Mouse (Mus musculus) heart, embryonic 10.5 days (tissue): ENCODE results near the gene Gm45713. TPM values are rescaled to one million over a fixed set of nuclear protein-coding genes. Genes with fewer than 3 reads are reported as not detected.
"Not testable (repeated sequence)": the region's sequence is repeated elsewhere in the genome, so short reads cannot be mapped to it uniquely, and the experiment has no call there.

ENCODE experiments used
- DNase-seq: peaks from one replicate; pipeline ENCODE4 v3.0.0-alpha.2; 2017; ENCODE audit warnings: low spot score
- H3K27ac ChIP-seq: fragments of 300-500 bp; sonication (generic); 2 replicates; pipeline ENCODE4 v1.5.1; 2016; ENCODE audit warnings: mild to moderate bottlenecking
- H3K27me3 ChIP-seq: fragments of 300-500 bp; sonication (generic); 2 replicates; pipeline ENCODE4 v1.6.1; 2016; ENCODE audit warnings: mild to moderate bottlenecking; ENCODE audit not compliant: poor library complexity, insufficient read depth, severe bottlenecking
- H3K36me3 ChIP-seq: fragments of 300-500 bp; sonication (generic); 2 replicates; pipeline ENCODE4 v1.6.1; 2016; ENCODE audit warnings: mild to moderate bottlenecking, moderate library complexity
- H3K4me1 ChIP-seq: fragments of 300-500 bp; sonication (generic); 2 replicates; pipeline ENCODE4 v1.6.1; 2016; ENCODE audit warnings: mild to moderate bottlenecking
- H3K4me3 ChIP-seq: fragments of 300-500 bp; sonication (generic); 2 replicates; pipeline ENCODE4 v1.5.1; 2016; ENCODE audit warnings: mild to moderate bottlenecking, moderate library complexity
- H3K9me3 ChIP-seq: fragments of 300-500 bp; sonication (generic); 2 replicates; pipeline ENCODE4 v1.6.1; 2016; ENCODE audit warnings: mild to moderate bottlenecking, moderate library complexity
- WGBS: fragments of 180-500 bp; shearing (Covaris S2); methylation state at CpG from one replicate; pipeline ENCODE4 v1.1.7; 2016; 5-methylcytosine and 5-hydroxymethylcytosine counted together
- polyA plus RNA-seq: library from polyadenylated mRNA; unstranded; fragments of >200 nt; fragmentation: Nextera tagmentation; extraction: Ambion mirVana; gene quantifications from 2 replicates; pipeline ENCODE4 v1.2.1, GENCODE M21; 2016

Gene Gm45713
- 0.36 and 0.58 TPM in 2 replicates for polyA plus RNA-seq

DNA sequence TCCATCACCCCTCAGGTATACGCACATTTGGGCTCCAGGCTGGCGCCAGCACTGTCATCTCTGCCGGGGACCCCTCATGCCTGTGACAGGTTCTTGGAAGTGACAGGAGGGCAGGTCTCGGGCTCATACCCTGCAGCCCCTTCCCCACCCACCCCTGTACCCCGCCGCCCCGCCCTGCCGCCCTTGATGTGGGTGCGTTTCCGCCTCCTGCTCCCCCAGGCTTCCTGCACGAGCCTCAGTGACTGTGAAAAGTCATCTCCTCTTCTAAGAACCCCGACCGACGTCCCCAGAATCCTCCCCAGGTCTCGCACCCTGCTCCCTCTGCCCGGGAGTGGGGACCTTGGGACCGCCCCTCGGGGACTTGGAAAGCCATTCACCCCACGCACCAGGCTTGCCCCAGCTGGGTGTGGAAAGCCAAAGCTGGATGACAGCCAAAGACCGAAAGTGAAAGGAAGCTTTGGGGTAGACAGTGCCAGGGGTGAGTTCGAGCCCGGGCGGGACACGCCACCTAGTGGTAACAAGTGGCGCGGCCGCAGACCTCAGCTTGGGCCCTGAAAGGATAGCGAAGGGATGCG lies at the start of gene Gm45713, which contains the start of gene Flt3l:
Gene Gm45713 (minus strand): TSS at position 239 of the 575 bp plus-strand sequence.
Gene Flt3l (minus strand): TSS at position 440 of the 575 bp plus-strand sequence.
- peaks cover 39% of the 10 kb centered on the region for H3K4me1 ChIP-seq
- H3K9me3 ChIP-seq: no peaks in the 10 kb centered on the region
- H3K27me3 ChIP-seq: peaks cover 30% of the 10 kb centered on the region
- peak; percentile 94 for DNase-seq
- 4% methylated on average over 29 of the region's 29 CpGs for WGBS
- H3K4me3 ChIP-seq: peak within 1 kb of the TSS; percentile 78
- peak within 1 kb of the TSS; percentile 87 for H3K27ac ChIP-seq
- H3K36me3 ChIP-seq: no peaks in the 10 kb centered on the region

DNA sequence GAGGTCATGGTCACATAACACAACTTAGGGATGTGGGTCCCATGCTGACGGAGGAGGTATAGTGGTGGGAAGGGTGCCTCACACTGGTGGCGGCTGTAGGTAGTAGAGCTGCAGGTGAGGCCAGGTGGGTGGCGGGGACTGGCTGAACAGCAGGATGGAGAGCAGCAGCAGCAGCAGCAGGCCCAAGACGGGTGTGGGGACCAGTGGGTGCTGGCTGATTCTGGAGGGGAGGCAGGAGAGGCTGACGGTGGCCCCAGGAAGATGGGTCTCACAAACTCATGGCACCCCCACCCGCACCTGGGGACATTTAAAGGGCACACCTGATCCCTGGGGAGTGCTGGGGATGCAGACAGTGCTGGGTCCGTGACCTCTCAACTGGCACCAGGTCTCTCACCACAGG lies 47.6 kb upstream of the Gm45713 start:
- WGBS: 64% methylated on average over 7 of the region's 7 CpGs
- no peaks in the 10 kb centered on the region for H3K36me3 ChIP-seq
- peaks cover 99% of the 10 kb centered on the region for H3K27me3 ChIP-seq
- H3K27ac ChIP-seq: no peak overlapping the region
- H3K4me1 ChIP-seq: peaks cover 26% of the 10 kb centered on the region
- no peaks in the 10 kb centered on the region for H3K9me3 ChIP-seq
- H3K4me3 ChIP-seq: no peak overlapping the region
- no peak for DNase-seq

DNA sequence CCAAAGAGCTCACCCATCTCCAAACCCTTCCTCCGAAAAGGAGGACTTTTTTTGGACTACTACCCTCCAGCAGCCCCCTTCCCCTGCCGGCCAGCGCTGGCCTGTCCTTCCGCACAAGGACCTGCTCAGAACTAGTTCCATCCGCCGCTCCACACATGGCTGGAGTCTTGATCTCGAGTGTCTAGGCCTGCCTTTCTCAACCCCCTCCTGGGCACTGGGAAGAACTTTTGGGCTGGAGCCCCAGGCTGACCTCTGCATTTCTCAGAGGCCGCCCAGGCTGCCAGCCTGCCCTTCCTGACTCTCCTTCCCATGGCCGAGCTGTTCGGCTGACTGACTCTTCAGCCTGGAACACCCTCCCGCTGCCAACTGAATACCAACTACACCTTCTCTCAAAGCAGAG lies 46.6 kb upstream of the Gm45713 start:
- no peaks in the 10 kb centered on the region for H3K9me3 ChIP-seq
- peaks cover 99% of the 10 kb centered on the region for H3K27me3 ChIP-seq
- H3K36me3 ChIP-seq: no peaks in the 10 kb centered on the region
- H3K4me3 ChIP-seq: peak overlapping the region; percentile 49
- 21% methylated on average over 11 of the region's 11 CpGs for WGBS
- no peak for DNase-seq
- H3K4me1 ChIP-seq: peaks cover 26% of the 10 kb centered on the region
- no peak overlapping the region for H3K27ac ChIP-seq

GRCm38 (mm10) chr7:45182199-45182601 lies 46.2 kb upstream of the Gm45713 start:
- DNase-seq: peak; percentile 95
- WGBS: under 1% methylated on average over 34 of the region's 34 CpGs
- Histone ChIP-seq H3K27ac (no peak overlapping the region), H3K9me3 (no peaks in the 10 kb centered on the region), H3K4me3 (peak overlapping the region; percentile 49), H3K27me3 (peaks cover 100% of the 10 kb centered on the region), H3K36me3 (no peaks in the 10 kb centered on the region), H3K4me1 (peaks cover 26% of the 10 kb centered on the region)

DNA sequence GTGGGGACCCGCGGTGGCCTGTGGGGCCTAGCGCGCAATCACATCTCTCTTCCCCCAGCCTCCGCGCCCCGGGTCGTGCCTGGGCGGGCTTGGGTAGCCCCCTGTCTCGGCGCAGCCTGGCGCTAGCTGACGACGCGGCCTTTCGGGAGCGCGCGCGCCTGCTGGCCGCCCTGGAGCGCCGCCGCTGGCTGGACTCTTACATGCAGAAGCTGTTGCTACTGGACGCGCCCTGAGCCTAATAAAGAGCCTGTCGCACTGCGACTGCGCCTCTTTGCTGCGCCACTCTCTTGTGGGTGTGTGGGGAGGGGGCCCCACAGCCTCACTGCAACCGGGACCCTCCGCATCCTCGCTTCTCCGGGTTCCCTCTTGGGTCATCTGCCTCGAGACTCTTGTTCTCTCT lies 45.5 kb upstream of the Gm45713 start:
- H3K27me3 ChIP-seq: peaks cover 100% of the 10 kb centered on the region
- no peak for DNase-seq
- peak overlapping the region; percentile 49 for H3K4me3 ChIP-seq
- H3K4me1 ChIP-seq: peaks cover 28% of the 10 kb centered on the region
- H3K36me3 ChIP-seq: no peaks in the 10 kb centered on the region
- H3K9me3 ChIP-seq: no peaks in the 10 kb centered on the region
- no peak overlapping the region for H3K27ac ChIP-seq
- 6% methylated on average over 30 of the region's 35 CpGs for WGBS

DNA sequence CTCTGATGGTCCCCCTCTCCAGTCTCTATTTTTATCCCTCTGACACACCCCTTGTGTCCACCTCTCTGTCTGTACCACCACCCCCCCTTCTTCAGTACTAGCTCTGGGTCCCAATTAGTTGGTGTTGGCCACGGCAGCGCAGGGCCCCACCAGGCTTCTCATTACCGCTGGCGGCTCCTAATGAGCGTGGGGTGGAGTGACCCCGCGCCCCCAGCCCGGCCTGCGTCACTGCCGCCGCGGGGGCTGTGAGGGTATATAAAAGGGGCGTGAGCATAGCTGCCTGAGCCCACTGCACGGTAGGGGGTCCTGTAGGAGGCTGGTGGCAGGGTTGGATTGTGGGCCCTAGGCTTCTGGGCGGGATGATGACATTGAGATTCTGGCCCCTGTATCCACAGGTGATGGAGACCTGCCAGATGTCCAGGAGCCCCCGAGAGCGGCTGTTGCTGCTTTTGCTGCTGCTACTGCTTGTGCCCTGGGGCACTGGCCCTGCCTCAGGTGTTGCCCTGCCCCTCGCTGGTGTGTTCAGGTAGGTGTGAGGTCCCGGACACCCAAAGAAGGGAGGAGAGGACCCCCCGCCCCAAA lies 45.0 kb upstream of the Gm45713 start, which contains the start of gene Pth2:
Gene Pth2 (plus strand): TSS at position 100 of the 582 bp plus-strand sequence.
- Histone ChIP-seq H3K27me3 (peaks cover 100% of the 10 kb centered on the region), H3K9me3 (no peaks in the 10 kb centered on the region), H3K36me3 (no peaks in the 10 kb centered on the region), H3K4me3 (peak within 1 kb of the TSS; percentile 49), H3K27ac (no peak within 1 kb of the TSS), H3K4me1 (peaks cover 33% of the 10 kb centered on the region)
- WGBS: 22% methylated on average over 20 of the region's 20 CpGs
- DNase-seq: no peak

GRCm38 (mm10) chr7:45179469-45179868 lies 43.4 kb upstream of the Gm45713 start, which contains the start of gene Gfy:
Gene Gfy, minus strand, starts transcription at chr7:45179569.
- H3K36me3 ChIP-seq: no peaks in the 10 kb centered on the region
- H3K27ac ChIP-seq: no peak within 1 kb of the TSS
- WGBS: 34% methylated on average over 7 of the region's 7 CpGs
- H3K4me1 ChIP-seq: peaks cover 41% of the 10 kb centered on the region
- no peak for DNase-seq
- no peaks in the 10 kb centered on the region for H3K9me3 ChIP-seq
- H3K4me3 ChIP-seq: no peak within 1 kb of the TSS
- H3K27me3 ChIP-seq: peaks cover 100% of the 10 kb centered on the region

DNA sequence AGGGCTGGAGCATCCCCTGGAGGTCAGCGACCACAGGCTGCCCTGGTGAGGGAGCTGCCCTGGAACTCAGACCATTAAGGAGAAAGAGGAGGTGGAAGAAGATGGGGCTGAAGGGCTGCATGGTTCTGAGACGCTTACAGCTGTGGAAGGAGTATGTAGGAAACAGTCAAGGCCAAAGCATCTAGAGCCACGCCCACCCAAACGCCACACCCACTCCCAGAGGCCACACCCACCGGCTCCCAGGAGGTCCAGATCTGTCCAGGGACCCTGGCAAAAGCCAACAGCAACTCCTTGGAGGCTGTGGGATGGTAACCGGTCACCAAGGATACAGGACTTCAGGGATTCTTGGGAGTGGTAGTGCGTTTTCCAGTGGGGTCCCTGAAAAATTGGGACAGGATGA lies 42.5 kb upstream of the Gm45713 start:
- DNase-seq: no peak
- Histone ChIP-seq H3K4me1 (peaks cover 41% of the 10 kb centered on the region), H3K27ac (no peak overlapping the region), H3K9me3 (no peaks in the 10 kb centered on the region), H3K36me3 (no peaks in the 10 kb centered on the region), H3K4me3 (no peak overlapping the region), H3K27me3 (peaks cover 98% of the 10 kb centered on the region)
- WGBS: 18% methylated on average over 7 of the region's 7 CpGs

GRCm38 (mm10) chr7:45176356-45176755 lies 40.3 kb upstream of the Gm45713 start:
- peaks cover 25% of the 10 kb centered on the region for H3K4me1 ChIP-seq
- H3K4me3 ChIP-seq: peak overlapping the region; percentile 40
- H3K9me3 ChIP-seq: no peaks in the 10 kb centered on the region; the same call in 1 of the 2 replicates
- H3K36me3 ChIP-seq: no peaks in the 10 kb centered on the region
- H3K27ac ChIP-seq: no peak overlapping the region
- H3K27me3 ChIP-seq: peaks cover 98% of the 10 kb centered on the region
- WGBS: 5% methylated on average over 31 of the region's 31 CpGs
- no peak for DNase-seq

DNA sequence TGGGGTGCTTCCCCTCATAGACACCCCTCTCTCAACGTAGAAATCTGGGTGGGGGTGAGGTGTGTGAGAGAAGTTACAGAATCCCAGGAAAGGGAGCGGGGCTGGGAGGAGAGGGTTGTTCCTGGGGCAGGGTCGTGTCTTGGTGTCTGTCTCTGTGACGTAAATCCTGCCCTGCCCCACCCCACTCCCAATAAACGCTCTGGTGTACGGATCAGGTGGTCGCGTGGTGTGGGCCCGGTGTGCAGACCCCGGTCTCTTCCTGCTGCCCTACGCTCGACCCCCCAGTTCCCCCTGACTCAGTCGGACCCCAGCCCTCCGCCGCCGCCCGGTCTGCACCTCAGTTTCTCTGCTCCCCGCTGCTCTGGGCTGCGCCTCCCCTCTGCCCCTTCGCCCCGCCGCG lies 39.9 kb upstream of the Gm45713 start:
- Histone ChIP-seq H3K27me3 (peaks cover 98% of the 10 kb centered on the region), H3K36me3 (no peaks in the 10 kb centered on the region), H3K4me3 (peak overlapping the region; percentile 40), H3K9me3 (peaks cover 4% of the 10 kb centered on the region; the same call in 1 of the 2 replicates), H3K4me1 (peaks cover 20% of the 10 kb centered on the region), H3K27ac (no peak overlapping the region)
- WGBS: 2% methylated on average over 23 of the region's 23 CpGs
- DNase-seq: no peak

GRCm38 (mm10) chr7:45175398-45175797 lies 39.4 kb upstream of the Gm45713 start:
- no peak for DNase-seq
- Histone ChIP-seq H3K4me3 (peak overlapping the region; percentile 40), H3K27me3 (peaks cover 97% of the 10 kb centered on the region), H3K36me3 (no peaks in the 10 kb centered on the region; the same call in 1 of the 2 replicates), H3K4me1 (peaks cover 15% of the 10 kb centered on the region), H3K27ac (no peak overlapping the region), H3K9me3 (peaks cover 9% of the 10 kb centered on the region)
- WGBS: 6% methylated on average over 13 of the region's 13 CpGs

GRCm38 (mm10) chr7:45174567-45175280 lies 38.7 kb upstream of the Gm45713 start:
- H3K9me3 ChIP-seq: peaks cover 16% of the 10 kb centered on the region
- 0 out of 2 replicates have a peak overlapping the region, but pooled peaks have one; percentile 25 for H3K27ac ChIP-seq
- peak overlapping the region; percentile 40 for H3K4me3 ChIP-seq
- peaks cover 97% of the 10 kb centered on the region for H3K27me3 ChIP-seq
- DNase-seq: no peak
- peaks cover 15% of the 10 kb centered on the region for H3K4me1 ChIP-seq
- H3K36me3 ChIP-seq: peaks cover 6% of the 10 kb centered on the region; the same call in 1 of the 2 replicates
- WGBS: 6% methylated on average over 29 of the region's 29 CpGs

- not testable (repeated sequence) for H3K27ac ChIP-seq, DNase-seq, H3K4me3 ChIP-seq
- 39% methylated on average over 1 of the region's 1 CpGs for WGBS
- peaks cover 25% of the 10 kb centered on the region for H3K9me3 ChIP-seq
- peaks cover 15% of the 10 kb centered on the region for H3K36me3 ChIP-seq
- peaks cover 97% of the 10 kb centered on the region for H3K27me3 ChIP-seq
- H3K4me1 ChIP-seq: peaks cover 16% of the 10 kb centered on the region
Measured at GRCm38 (mm10) chr7:45173772-45174171, 37.7 kb upstream of the Gm45713 start.
